Mouse (Mus musculus) G1E (cell line): ENCODE measurements around the gene 2010003K11Rik.

Experiments used
- CTCF ChIP-seq: IDR thresholded peaks from 2 replicates; pipeline ENCODE4 v1.5.1; 2012; ENCODE audit warnings: low read depth, low read length, inconsistent platforms, mixed read lengths
- GATA1 ChIP-seq: IDR thresholded peaks from 2 replicates; pipeline ENCODE4 v1.6.1; 2012; ENCODE audit warnings: borderline replicate concordance, low read length, inconsistent platforms, mixed read lengths
- POLR2AphosphoS5 ChIP-seq: IDR thresholded peaks from 2 replicates; pipeline ENCODE4 v1.6.1; 2012; ENCODE audit warnings: low read depth, low read length, inconsistent platforms; ENCODE audit not compliant: insufficient replicate concordance
- TAL1 ChIP-seq: conservative IDR thresholded peaks from 2 replicates; pipeline ENCODE4 v1.6.1; 2012; ENCODE audit warnings: low read depth, low read length, inconsistent platforms, mixed read lengths

DNA sequence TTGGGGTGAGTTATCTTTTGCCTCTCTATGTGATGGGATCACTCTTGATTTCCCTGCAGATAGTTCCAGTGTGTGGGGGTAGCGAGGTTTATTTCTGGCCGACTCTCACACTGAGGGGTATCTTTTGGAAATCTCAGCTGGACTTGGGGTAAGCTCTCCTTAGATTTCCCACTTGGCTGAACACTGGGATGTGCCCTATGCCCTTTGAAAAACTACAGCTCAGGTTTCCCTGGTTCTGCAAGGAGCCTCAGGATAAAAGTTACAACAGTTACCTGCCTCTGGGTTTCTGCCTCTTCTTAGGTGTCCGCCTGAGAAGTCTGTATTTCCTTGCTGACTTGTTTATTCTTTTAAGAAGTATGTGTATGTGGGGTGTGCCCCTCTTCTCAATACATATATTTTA lies 42.6 kb upstream of the 2010003K11Rik start:
- TF ChIP-seq CTCF (no peak), POLR2AphosphoS5 (no peak), GATA1 (no peak), TAL1 (no peak)
